Mouse (Mus musculus): ENCODE data around the gene Slc16a1. TPM values are rescaled to one million over a fixed set of nuclear protein-coding genes. Genes with fewer than 3 reads are reported as not detected.

The Slc16a1 gene
- 10 to 100 TPM; 21.9 to 26.6 TPM for total RNA-seq (2023)

GRCm38 (mm10) chr3:104638403-104638779 lies at the start of gene Slc16a1:
Gene Slc16a1 (plus strand): TSS chr3:104638668.

Other genes starting within 250 kb of the Slc16a1 start
- gene Lrig2, start 126.8 kb upstream of the Slc16a1 start, total RNA-seq (2023) = 10 to 100 TPM; 28.8 to 33.6 TPM
- gene Ppm1j, start 142.4 kb downstream of the Slc16a1 start, total RNA-seq (2023) = 10 to 100 TPM; 20.3 to 23.6 TPM
- gene Fam19a3, start 143.2 kb downstream of the Slc16a1 start, total RNA-seq (2023) = 1 to 10 TPM in 1 of 2 experiments, under 1 TPM in 1; 0.96 to 1.6 TPM
- 1 to 10 TPM; 3.6 to 6.0 TPM for gene Rhoc, start 149.7 kb downstream of the Slc16a1 start, total RNA-seq (2023)
- 10 to 100 TPM; 49.2 to 59.1 TPM for gene Mov10, start 179.9 kb downstream of the Slc16a1 start, total RNA-seq (2023)
- 10 to 100 TPM; 36.3 to 39.0 TPM for gene St7l, start 225.3 kb downstream of the Slc16a1 start, total RNA-seq (2023)
- 100 to 1,000 TPM; 158 to 173 TPM for gene Capza1, start 225.8 kb downstream of the Slc16a1 start, total RNA-seq (2023)

All from T-cell, adult 66 days (primary cell).